Mouse (Mus musculus) spleen, adult 2 months (tissue): Measurements from ENCODE around the gene Adamts17.

Experiments
- CTCF ChIP-seq: fragments of 200-500 bp; IDR thresholded peaks from 2 replicates; pipeline ENCODE4 v1.5.1; 2011; ENCODE audit warnings: mild to moderate bottlenecking, inconsistent platforms; ENCODE audit not compliant: insufficient read depth, insufficient read length, insufficient replicate concordance; ENCODE audit errors: extremely low read depth
- POLR2A ChIP-seq: fragments of 200-500 bp; IDR thresholded peaks from 2 replicates; pipeline ENCODE4 v1.6.1; 2011; ENCODE audit warnings: low read depth, low read length, inconsistent platforms

- TF ChIP-seq CTCF = no peak
- TF ChIP-seq POLR2A = no peak
These were observed 1.6 kb downstream of the Adamts17 start for GRCm38 (mm10) chr7:66841165-66841564.
